Mouse (Mus musculus) urinary bladder, postnatal 14 days (tissue): Measurements from ENCODE around the gene Pou3f1.
A peak's percentile ranks its signal among the peaks of the same experiment; 100 is the strongest.
"Not testable (repeated sequence)": the region's sequence is repeated elsewhere in the genome, so short reads cannot be mapped to it uniquely, and the experiment has no call there.

Experiments used
- DNase-seq: peaks from one replicate; pipeline ENCODE4 v3.0.0; 2021; ENCODE audit warnings: low spot score

Pou3f1 gene

GRCm38 (mm10) chr4:124693135-124693894 is 36.7 kb downstream of the Pou3f1 start, which contains the start of gene Utp11:
Utp11 (minus strand) TSS chr4:124693600.
- peak; percentile 87 for DNase-seq

GRCm38 (mm10) chr4:124694572-124694971 is 38.0 kb downstream of the Pou3f1 start:
- no peak for DNase-seq

DNA sequence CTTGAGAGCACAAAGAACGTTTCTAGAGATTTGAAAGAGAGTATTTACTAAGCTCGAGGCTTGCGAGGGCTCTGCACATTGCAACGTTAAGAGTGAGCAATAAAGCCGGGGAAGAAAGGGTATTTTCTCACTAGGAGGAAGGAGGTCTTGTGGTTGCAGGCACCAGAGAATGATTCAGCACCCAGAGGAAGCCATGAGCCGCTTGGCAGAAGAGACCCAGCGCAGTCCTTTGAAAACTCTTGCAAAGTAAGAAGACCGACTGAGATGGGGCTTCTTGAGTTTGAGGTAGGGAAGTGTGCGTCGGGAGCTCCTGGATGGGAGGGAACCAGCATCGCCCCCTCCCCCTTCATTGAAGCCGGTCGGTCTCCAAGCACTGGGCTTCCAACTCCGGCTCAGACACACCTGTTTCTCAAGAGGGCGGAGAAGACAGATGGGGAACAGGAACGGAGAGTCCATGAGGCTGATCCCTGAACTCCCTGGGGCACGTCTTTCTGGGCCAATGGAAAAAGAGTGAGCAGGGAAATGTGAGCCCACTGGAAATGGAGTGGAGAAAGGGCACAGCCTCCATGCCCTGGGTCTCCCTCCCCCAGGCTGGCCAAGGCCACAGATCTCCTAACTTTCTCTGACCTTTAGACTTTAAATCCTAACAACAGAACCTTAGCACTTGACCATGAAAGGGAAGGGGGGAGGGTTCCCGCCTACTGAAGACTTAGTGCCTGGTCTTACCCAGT is 39.3 kb downstream of the Pou3f1 start:
- DNase-seq: no peak

- DNase-seq: no peak
Observed at GRCm38 (mm10) chr4:124699791-124700190, 43.2 kb downstream of the Pou3f1 start.

GRCm38 (mm10) chr4:124700248-124700971 is 43.8 kb downstream of the Pou3f1 start, which contains the start of gene Fhl3:
Fhl3 (plus strand) TSS chr4:124700701.
- peak; percentile 58 for DNase-seq

DNA sequence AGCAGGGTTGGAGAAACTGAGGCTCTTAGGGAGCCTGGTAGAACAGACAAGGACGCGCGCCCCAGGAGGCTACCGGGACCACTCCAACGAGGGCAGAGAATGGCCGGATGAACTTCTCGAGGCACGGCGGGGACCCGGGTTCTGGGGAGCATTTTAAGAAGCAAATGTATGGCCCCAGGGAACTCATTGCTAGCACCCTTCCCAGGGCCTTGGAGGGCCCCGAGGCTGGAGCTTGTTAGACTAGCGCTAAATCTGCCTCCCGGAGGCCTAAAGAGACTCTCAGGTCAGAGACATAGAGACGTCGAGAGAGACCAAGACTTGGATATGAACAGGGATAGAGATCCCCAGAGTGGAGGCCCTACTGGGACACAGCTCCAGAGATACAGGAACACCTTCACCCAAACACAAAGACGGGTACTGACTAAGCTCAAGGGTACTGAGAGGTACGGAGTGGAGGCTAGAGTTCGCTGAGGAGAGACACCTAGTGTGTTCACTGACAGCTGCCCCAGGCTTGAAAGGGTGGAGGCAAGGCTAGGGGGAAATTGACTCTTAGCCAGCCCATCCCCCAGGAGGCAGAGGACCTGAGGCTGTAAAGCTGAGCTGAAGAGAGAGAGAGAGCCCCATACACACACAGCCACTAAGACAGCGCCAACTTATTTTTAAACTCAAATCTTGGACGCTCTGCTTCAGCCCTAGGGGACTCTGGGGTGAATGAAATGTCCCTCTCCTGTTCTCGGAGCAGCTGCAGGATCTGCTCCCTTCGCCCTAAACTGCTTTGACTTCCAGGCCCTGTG is 44.6 kb downstream of the Pou3f1 start:
- no peak for DNase-seq

GRCm38 (mm10) chr4:124701916-124702315 is 45.3 kb downstream of the Pou3f1 start:
- no peak for DNase-seq

- no peak for DNase-seq
Observed at GRCm38 (mm10) chr4:124703406-124703805, 46.8 kb downstream of the Pou3f1 start.

DNA sequence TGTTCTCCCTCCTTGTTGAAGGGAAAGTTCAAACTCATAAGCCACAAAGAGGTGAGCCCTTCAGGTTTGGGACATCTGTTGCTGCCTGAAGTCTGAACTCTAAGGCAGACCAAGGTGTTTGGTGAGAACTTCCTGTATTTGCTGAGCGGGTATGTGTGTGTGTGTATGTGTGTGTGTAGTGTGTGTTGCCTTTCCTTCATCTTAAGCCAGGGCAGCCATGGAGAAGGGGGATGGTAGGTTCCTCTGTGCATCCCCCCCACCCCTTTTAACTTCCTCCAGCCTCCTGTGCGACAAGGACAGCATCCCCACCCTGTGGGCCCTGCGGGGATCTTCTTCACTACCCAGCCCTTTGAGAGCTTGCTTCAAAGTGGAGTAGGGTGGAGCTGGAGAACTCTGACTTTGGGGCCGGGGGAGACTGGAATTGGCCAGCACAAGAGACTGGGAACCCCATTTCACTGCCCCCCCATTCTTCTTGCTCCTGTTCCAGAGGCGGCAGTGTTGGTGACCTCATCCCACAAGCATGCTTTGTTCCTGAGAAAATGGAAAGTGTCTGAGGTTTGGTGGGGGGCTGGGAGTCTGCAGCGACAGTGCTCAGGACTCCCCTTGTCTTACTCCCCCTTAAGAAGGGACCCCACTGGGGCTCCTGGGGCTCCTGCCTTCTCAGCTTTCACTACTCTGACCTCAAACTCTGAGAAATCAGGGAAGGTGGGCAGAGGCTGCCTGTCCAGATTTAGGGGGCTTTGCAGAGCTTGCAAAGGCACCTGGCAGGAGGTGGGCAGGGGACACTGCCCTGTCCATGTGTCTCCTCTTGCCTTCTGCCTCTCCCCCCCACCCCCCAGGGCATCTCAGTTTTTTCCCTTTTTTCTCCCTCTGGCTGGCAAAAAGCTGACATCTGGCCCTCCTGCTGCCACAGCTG is 47.5 kb downstream of the Pou3f1 start:
- DNase-seq: no peak

- DNase-seq: no peak
Observed at GRCm38 (mm10) chr4:124704797-124705474, 48.3 kb downstream of the Pou3f1 start.

DNA sequence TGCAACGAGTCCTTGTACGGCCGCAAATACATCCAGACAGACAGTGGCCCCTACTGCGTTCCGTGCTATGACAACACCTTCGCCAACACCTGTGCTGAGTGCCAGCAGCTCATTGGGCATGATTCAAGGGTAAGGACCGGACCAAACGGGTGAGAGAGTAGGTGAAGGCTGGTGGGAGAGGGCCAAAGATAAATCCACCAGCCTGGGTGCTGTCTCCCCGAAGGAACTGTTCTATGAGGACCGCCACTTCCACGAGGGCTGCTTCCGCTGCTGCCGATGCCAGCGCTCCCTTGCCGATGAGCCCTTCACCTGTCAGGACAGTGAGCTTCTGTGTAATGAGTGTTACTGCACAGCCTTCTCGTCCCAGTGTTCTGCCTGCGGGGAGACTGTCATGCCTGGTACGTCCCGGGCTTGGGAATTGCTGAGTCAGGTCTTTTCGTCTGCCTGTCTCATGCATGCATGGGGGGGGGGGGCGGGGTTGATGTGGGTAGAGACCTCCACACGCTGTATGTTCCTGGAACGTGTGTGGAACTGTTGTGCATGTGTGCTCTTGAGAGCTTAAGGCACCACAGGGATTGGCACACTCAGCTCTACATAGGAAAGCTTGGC is 49.2 kb downstream of the Pou3f1 start:
- DNase-seq: no peak

GRCm38 (mm10) chr4:124707381-124708199 is 51.0 kb downstream of the Pou3f1 start:
- not testable (repeated sequence) for DNase-seq

DNA sequence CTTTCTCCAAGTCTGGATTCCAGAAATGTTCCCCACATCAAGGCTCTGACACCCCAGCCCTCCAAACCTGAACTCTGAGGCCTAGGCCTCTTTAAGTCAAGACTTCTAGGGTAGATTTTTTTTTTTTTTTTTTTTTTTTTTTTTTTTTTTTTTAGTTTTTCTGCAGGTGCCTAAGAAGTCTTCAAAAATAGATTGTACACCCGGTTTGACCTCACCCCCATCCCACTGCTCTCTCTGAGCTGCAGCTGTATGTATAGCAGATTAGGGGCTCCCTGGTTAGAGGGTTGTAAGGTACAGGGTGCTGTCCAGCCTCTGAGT is 51.6 kb downstream of the Pou3f1 start:
- not testable (repeated sequence) for DNase-seq

GRCm38 (mm10) chr4:124708518-124709477 is 52.2 kb downstream of the Pou3f1 start:
- peak; percentile 92 for DNase-seq

DNA sequence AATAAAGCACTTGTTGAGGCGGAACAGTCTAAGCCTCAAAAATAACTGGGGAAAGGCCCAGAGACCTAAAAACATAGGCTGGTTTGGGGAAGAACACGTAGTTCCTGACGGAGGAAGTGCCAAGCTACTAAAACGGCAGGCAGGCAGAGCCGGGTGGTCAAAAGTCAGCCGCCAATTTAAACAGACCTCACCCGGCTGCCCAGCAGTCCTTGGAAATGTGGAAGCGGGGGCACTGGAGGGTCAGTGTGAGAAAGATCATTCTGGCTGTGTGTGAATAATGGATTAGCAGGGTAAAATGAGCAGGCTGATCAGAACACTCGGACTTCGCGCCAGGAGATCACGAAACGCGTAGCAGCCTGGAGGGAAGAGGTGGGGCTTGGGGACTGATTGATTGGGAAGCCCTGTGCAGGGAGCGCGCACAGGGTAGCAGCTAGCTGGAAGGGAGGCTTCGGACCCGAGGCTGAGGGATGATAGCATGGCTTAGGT is 53.4 kb downstream of the Pou3f1 start:
- peak; percentile 48 for DNase-seq
